Mouse (Mus musculus) liver, embryonic 14.5 days (tissue): ENCODE data around the gene Acox2.

Source experiments
- CTCF ChIP-seq: IDR thresholded peaks from 2 replicates; pipeline ENCODE4 v1.5.1; 2016; ENCODE audit warnings: antibody characterized with exemption, low read depth, control low read depth
- EP300 ChIP-seq: IDR thresholded peaks from 2 replicates; pipeline ENCODE4 v1.6.1; 2016; ENCODE audit warnings: antibody characterized with exemption, low read depth

DNA sequence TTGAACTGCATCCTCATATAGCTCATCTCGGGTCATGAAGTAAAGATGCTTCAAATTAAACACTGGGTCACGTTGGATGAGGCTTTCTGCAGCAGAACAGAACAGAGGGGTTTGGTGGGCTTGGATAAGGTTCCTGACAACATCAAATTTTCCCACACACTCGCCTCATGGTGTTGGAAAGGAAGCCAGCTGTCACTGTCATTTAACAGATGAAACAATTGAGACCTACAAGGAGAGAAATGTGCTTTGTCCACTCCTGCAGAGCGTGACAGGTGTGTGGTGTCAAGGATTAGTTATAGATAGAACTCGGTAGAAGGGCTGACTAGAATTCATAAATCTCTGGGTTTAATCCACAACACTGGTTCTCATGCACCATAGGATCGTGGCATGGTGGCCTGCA lies 3.1 kb downstream of the Acox2 start:
- TF ChIP-seq CTCF (no peak), EP300 (no peak)
